Mouse (Mus musculus): ENCODE results near the gene Pds5a. TPM values are rescaled to one million over a fixed set of nuclear protein-coding genes. Genes with fewer than 3 reads are reported as not detected.
"Not testable (repeated sequence)": the region's sequence is repeated elsewhere in the genome, so short reads cannot be mapped to it uniquely, and the experiment has no call there.

The Pds5a gene
- total and polyA plus RNA-seq, 3 experiments, result 87.3 to 188 (median 88.0) TPM

DNA sequence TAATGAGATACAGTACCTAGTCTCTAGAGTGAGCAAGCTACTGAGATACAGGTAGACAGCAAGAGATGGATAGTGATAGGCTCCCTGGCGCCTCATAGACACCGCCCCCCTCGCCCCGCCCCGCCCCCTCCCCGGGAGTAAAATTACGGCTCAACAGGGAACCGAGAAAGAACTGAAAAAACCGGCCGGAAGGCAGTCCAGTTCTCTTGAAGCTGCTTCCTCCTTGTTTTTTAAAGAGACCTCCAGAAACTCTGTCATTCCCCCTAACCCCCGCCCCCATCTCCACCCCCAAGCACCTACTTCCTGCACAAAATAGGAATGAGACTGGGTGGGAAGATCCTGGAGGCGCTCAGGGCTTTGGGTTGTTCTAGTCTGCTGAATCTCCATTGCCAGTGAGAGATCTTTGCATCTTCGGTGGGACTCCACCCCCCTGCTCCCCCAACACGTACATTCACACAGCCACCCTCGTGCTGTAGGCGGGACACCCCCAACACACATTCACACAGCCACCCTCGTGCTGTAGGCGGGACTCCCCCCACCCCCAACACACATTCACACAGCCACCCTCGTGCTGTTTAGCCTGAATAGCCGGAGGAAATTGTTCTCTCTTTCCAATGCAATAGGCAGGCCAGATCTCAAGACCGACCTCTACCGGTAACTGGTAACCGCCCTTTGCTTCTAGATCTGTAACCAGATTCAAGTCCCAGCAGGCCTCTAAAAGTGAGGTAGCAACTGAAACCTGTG lies 26.4 kb upstream of the Pds5a start (continued):
- peak; percentile 81 for TF ChIP-seq ZNF384 (IDR thresholded peaks at IDR 0.05; ENCODE audit: low read depth, low read length)
- TF ChIP-seq HCFC1 (IDR thresholded peaks at IDR 0.05; ENCODE audit: low read depth, low read length), result peak; percentile 65
- no peak for TF ChIP-seq ZKSCAN1 (IDR thresholded peaks at IDR 0.05; ENCODE audit: low read depth, low read length)
- no peak for TF ChIP-seq RCOR1 (IDR thresholded peaks at IDR 0.05; ENCODE audit: low read depth, low read length)

DNA sequence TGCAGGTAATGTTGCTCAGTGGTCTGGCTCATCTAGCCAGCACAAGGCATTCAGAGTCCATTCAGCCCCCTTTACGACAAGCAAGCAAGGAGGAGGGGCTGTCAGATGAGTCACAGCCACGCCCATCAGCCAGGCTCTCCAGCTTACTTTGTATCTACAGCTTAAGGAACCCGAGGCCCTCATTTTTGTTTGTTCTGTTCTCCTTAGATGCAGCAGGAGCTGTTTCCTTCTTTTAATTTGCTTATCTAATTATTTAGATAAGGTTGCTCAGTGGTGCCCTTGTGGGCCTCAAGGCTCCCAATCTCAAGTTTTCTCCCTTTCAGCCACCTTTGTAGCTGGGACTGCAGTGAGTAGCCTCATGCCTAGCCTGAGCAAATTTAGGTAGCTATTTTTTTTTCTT lies 20.3 kb upstream of the Pds5a start:
- H3K27me3 ChIP-seq (ENCODE audit: control insufficient read depth in 1 of 2, insufficient read depth in 2 of 2, low read length in 2 of 2), result no peaks in the 10 kb centered on the region
- peak overlapping the region; percentile 70 for H3K9ac ChIP-seq (ENCODE audit: control insufficient read depth, low read depth, low read length, poor library complexity, severe bottlenecking)
- DNase-seq (ENCODE audit: low read depth, low spot score), result peak; percentile 97

DNA sequence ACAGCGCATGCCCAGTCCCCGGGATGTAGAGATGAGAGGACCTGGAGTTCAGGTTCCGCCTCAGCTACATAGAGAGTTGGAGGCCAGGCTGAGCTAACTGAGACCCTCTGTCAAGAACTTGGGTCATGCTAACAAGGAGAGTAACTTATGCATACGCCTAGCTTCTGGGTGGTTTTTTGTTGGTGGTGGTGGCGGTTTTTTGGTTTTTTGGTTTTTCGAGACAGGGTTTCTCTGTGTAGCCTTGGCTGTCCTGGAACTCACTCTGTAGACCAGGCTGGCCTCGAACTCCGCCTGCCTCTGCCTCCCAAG lies 19.8 kb upstream of the Pds5a start:
- TF ChIP-seq EP300 (IDR thresholded peaks at IDR 0.05; ENCODE audit: low read depth in 1 of 2, low read length in 2 of 2), result 0 out of 4 replicates have a peak, but pooled peaks of 1 of the 2 experiments have one; percentile 8
- peak; percentile 13; the same call in 1 of the 2 replicates for TF ChIP-seq CHD1 (IDR thresholded peaks at IDR 0.05; ENCODE audit: low read depth, low read length)
- 0 out of 4 replicates have a peak, but pooled peaks of 1 of the 2 experiments have one; percentile 48 for TF ChIP-seq POLR2A (IDR thresholded peaks at IDR 0.05; ENCODE audit: control insufficient read depth in 1 of 2, insufficient read depth in 1 of 2, low read depth in 1 of 2, low read length in 2 of 2, poor library complexity in 1 of 2)
- TF ChIP-seq ZMIZ1 (IDR thresholded peaks at IDR 0.05; ENCODE audit: low read depth, low read length), result peak; percentile 3; the same call in 1 of the 2 replicates
- TF ChIP-seq ZC3H11A (IDR thresholded peaks at IDR 0.05; ENCODE audit: low read depth, low read length), result 0 out of 2 replicates have a peak, but pooled peaks have one; percentile 6
- 0 out of 2 replicates have a peak, but pooled peaks have one; percentile 63 for TF ChIP-seq E2F4 (IDR thresholded peaks at IDR 0.05; ENCODE audit: borderline replicate concordance, low read depth, low read length)
- TF ChIP-seq NELFE (IDR thresholded peaks at IDR 0.05; ENCODE audit: low read depth, low read length), result peak; percentile 33
- not testable (repeated sequence) for H3K4me1 ChIP-seq (ENCODE audit: control insufficient read depth in 1 of 2, insufficient read depth in 2 of 2, low read length in 2 of 2); H3K9me3 ChIP-seq (replicated peaks; ENCODE audit: insufficient read depth, low read length); H3K79me2 ChIP-seq (ENCODE audit: control insufficient read depth, insufficient read depth, low read length, poor library complexity); DNase-seq (ENCODE audit: low read depth, low spot score); H3K27me3 ChIP-seq (ENCODE audit: control insufficient read depth in 1 of 2, insufficient read depth in 2 of 2, low read length in 2 of 2); H3K36me3 ChIP-seq (ENCODE audit: control insufficient read depth in 1 of 2, insufficient read depth in 2 of 2, low read length in 2 of 2)
- H3K27ac ChIP-seq (ENCODE audit: control insufficient read depth, low read depth, low read length), result peak overlapping the region; percentile 96
- H3K9ac ChIP-seq (ENCODE audit: control insufficient read depth, low read depth, low read length, poor library complexity, severe bottlenecking), result peak overlapping the region; percentile 70
- peak overlapping the region; percentile 46 to 69 for H3K4me3 ChIP-seq (ENCODE audit: control insufficient read depth in 1 of 2, insufficient read depth in 1 of 2, low read depth in 2 of 2, low read length in 2 of 2)

More for the DNA sequence above, 20.3 kb upstream of the Pds5a start:
- TF ChIP-seq RCOR1 (IDR thresholded peaks at IDR 0.05; ENCODE audit: low read depth, low read length), result peak; percentile 47; the same call in 1 of the 2 replicates
- peak; percentile 43 for TF ChIP-seq TCF12 (IDR thresholded peaks at IDR 0.05; ENCODE audit: low read depth, low read length)
- no peak for TF ChIP-seq UBTF (IDR thresholded peaks at IDR 0.05; ENCODE audit: borderline replicate concordance, insufficient read depth, low read depth, low read length)
- peak; percentile 12; the same call in 1 of the 2 replicates for TF ChIP-seq MXI1 (IDR thresholded peaks at IDR 0.05; ENCODE audit: low read depth, low read length)
- TF ChIP-seq GATA1 (IDR thresholded peaks at IDR 0.05; ENCODE audit: low read depth, low read length), result peak; percentile 88
- peak; percentile 31; the same call in 1 of the 2 replicates for TF ChIP-seq ZNF384 (IDR thresholded peaks at IDR 0.05; ENCODE audit: low read depth, low read length)
- 0 out of 2 replicates have a peak, but pooled peaks have one; percentile 35 for TF ChIP-seq NELFE (IDR thresholded peaks at IDR 0.05; ENCODE audit: low read depth, low read length)
- TF ChIP-seq EP300 (IDR thresholded peaks at IDR 0.05; ENCODE audit: low read depth in 1 of 2, low read length in 2 of 2), result peak; percentile 65 to 69
- no peak for TF ChIP-seq NRF1 (IDR thresholded peaks at IDR 0.05; ENCODE audit: insufficient read depth, low read depth, low read length, poor library complexity, severe bottlenecking)
- peak; percentile 50; the same call in 1 of the 2 replicates for TF ChIP-seq HCFC1 (IDR thresholded peaks at IDR 0.05; ENCODE audit: low read depth, low read length)
- TF ChIP-seq JUND (IDR thresholded peaks at IDR 0.05; ENCODE audit: low read depth, low read length), result peak; percentile 40; the same call in 1 of the 2 replicates
- no peak for TF ChIP-seq ELF1 (IDR thresholded peaks at IDR 0.05; ENCODE audit: low read depth, low read length)
- TF ChIP-seq TBP (IDR thresholded peaks at IDR 0.05; ENCODE audit: low read depth, low read length), result peak; percentile 66; the same call in 1 of the 2 replicates
- TF ChIP-seq BHLHE40 (IDR thresholded peaks at IDR 0.05; ENCODE audit: borderline replicate concordance, low read depth, low read length), result no peak
- 0 out of 2 replicates have a peak, but pooled peaks have one; percentile 0 for TF ChIP-seq RAD21 (IDR thresholded peaks at IDR 0.05; ENCODE audit: low read depth, low read length)
- TF ChIP-seq ETS1 (IDR thresholded peaks at IDR 0.05; ENCODE audit: low read depth, low read length), result peak; percentile 66
- 0 out of 2 replicates have a peak, but pooled peaks have one; percentile 24 for TF ChIP-seq ZMIZ1 (IDR thresholded peaks at IDR 0.05; ENCODE audit: low read depth, low read length)
- TF ChIP-seq MAFK (IDR thresholded peaks at IDR 0.05; ENCODE audit: borderline replicate concordance, low read depth, low read length), result no peak
- no peak for TF ChIP-seq KAT2A (conservative IDR thresholded peaks at IDR 0.05; ENCODE audit: low read depth, low read length)
- TF ChIP-seq SIN3A (IDR thresholded peaks at IDR 0.05; ENCODE audit: low read length), result peak; percentile 71
- TF ChIP-seq POLR2AphosphoS5 (IDR thresholded peaks at IDR 0.05; ENCODE audit: borderline replicate concordance, low read depth, low read length), result no peak
- Histone ChIP-seq H3K4me1 (ENCODE audit: control insufficient read depth in 1 of 2, insufficient read depth in 2 of 2, low read length in 2 of 2) (peaks cover 0 to under 1% of the 10 kb centered on the region in 2 experiments; a peak in 2 of 4 replicates), H3K36me3 (ENCODE audit: control insufficient read depth in 1 of 2, insufficient read depth in 2 of 2, low read length in 2 of 2) (no peaks in the 10 kb centered on the region), H3K9me3 (replicated peaks; ENCODE audit: insufficient read depth, low read length) (no peaks in the 10 kb centered on the region), H3K27ac (ENCODE audit: control insufficient read depth, low read depth, low read length) (peak overlapping the region; percentile 96), H3K79me2 (ENCODE audit: control insufficient read depth, insufficient read depth, low read length, poor library complexity) (no peaks in the 10 kb centered on the region; the same call in 1 of the 2 replicates), H3K4me3 (ENCODE audit: control insufficient read depth in 1 of 2, insufficient read depth in 1 of 2, low read depth in 2 of 2, low read length in 2 of 2) (peak overlapping the region; percentile 46 to 69; a peak in 3 of 4 replicates)

Measured in MEL (cell line).